Mouse (Mus musculus) kidney, adult 10 weeks (tissue): Measurements from ENCODE around the gene Gstt1. TPM values are rescaled to one million over a fixed set of nuclear protein-coding genes. Genes with fewer than 3 reads are reported as not detected.

Experiments
- polyA plus RNA-seq: library from polyadenylated mRNA; stranded (reverse); fragments of 350-450 nt; fragmentation: Illumina TruSeq; extraction: RNeasy Lipid Tissue Mini Kit (QIAGEN cat#74804); gene quantifications from one replicate; pipeline ENCODE4 v1.2.3, GENCODE M21; 2014; ENCODE audit warnings: low read depth, low replicate concordance

Gstt1 gene
- 18.6 TPM for polyA plus RNA-seq

GRCm38 (mm10) chr10:75798176-75798696 lies at the start of gene Gstt1:
Gene Gstt1, minus strand, starts transcription at chr10:75798584.

GRCm38 (mm10) chr10:75837248-75837759 lies 38.9 kb upstream of the Gstt1 start, which contains the start of gene Gstt2:
Gene Gstt2, minus strand, starts transcription at chr10:75837424.

GRCm38 (mm10) chr10:75822443-75822842 lies 24.1 kb upstream of the Gstt1 start, which contains the start of gene Gstt4:
Gene Gstt4, minus strand, starts transcription at chr10:75822543.

GRCm38 (mm10) chr10:75780769-75781578 lies 17.4 kb downstream of the Gstt1 start, which contains the start of the genes Gm20441 and Gstt3:
Gene Gm20441, minus strand, starts transcription at chr10:75780954.
Gene Gstt3, minus strand, starts transcription at chr10:75781414.

GRCm38 (mm10) chr10:75772795-75773664 lies 25.4 kb downstream of the Gstt1 start, which contains the start of gene Ddt:
Gene Ddt, minus strand, starts transcription at chr10:75773414.

GRCm38 (mm10) chr10:75763682-75764518 lies 34.5 kb downstream of the Gstt1 start, which contains the start of gene Cabin1:
Gene Cabin1, minus strand, starts transcription at chr10:75764341.

Other genes starting within 250 kb of the Gstt1 start
- gene Lrrc75b, start 238.3 kb downstream of the Gstt1 start, polyA plus RNA-seq = 2.0 TPM
- 20.9 TPM for gene Ggt1, start 237.0 kb downstream of the Gstt1 start, polyA plus RNA-seq
- 0.77 TPM for gene Ggt5, start 209.2 kb downstream of the Gstt1 start, polyA plus RNA-seq
- 16.4 TPM for gene Susd2, start 154.6 kb downstream of the Gstt1 start, polyA plus RNA-seq
- gene Cabin1, start 34.2 kb downstream of the Gstt1 start, polyA plus RNA-seq = 5.2 TPM
- gene Ddt, start 25.2 kb downstream of the Gstt1 start, polyA plus RNA-seq = 13.3 TPM
- gene Gm20441, start 17.6 kb downstream of the Gstt1 start, polyA plus RNA-seq = not detected
- gene Gstt3, start 17.2 kb downstream of the Gstt1 start, polyA plus RNA-seq = 38.1 TPM
- not detected for gene Gstt4, start 24.0 kb upstream of the Gstt1 start, polyA plus RNA-seq
- 16.4 TPM for gene Gstt2, start 38.8 kb upstream of the Gstt1 start, polyA plus RNA-seq
- gene Mif, start 61.7 kb upstream of the Gstt1 start, polyA plus RNA-seq = 1.9 TPM
- not detected for gene Derl3, start 94.8 kb upstream of the Gstt1 start, polyA plus RNA-seq
- gene Smarcb1, start 123.0 kb upstream of the Gstt1 start, polyA plus RNA-seq = 10.3 TPM
- gene Chchd10, start 134.5 kb upstream of the Gstt1 start, polyA plus RNA-seq = 55.2 TPM
- 1.3 TPM for gene Mmp11, start 137.9 kb upstream of the Gstt1 start, polyA plus RNA-seq
- 0.36 TPM for gene Gm867, start 142.1 kb upstream of the Gstt1 start, polyA plus RNA-seq
- not detected for gene Vpreb3, start 144.5 kb upstream of the Gstt1 start, polyA plus RNA-seq
- gene Gm5134, start 155.9 kb upstream of the Gstt1 start, polyA plus RNA-seq = not detected
- 5.3 TPM for gene Zfp280b, start 234.1 kb upstream of the Gstt1 start, polyA plus RNA-seq